Mouse (Mus musculus) cerebellum, adult 2 months (tissue): ENCODE results near the gene Chaf1a.

Source experiments
- CTCF ChIP-seq: fragments of 200-500 bp; IDR thresholded peaks from 2 replicates; pipeline ENCODE4 v1.5.1; 2011; ENCODE audit warnings: low read depth, mild to moderate bottlenecking, control low read depth, low read length, moderate library complexity, borderline replicate concordance; ENCODE audit not compliant: insufficient read depth
- POLR2A ChIP-seq: fragments of 200-500 bp; IDR thresholded peaks from 2 replicates; pipeline ENCODE4 v1.6.1; 2011; ENCODE audit warnings: low read length, control low read depth, borderline replicate concordance; ENCODE audit not compliant: insufficient read depth

DNA sequence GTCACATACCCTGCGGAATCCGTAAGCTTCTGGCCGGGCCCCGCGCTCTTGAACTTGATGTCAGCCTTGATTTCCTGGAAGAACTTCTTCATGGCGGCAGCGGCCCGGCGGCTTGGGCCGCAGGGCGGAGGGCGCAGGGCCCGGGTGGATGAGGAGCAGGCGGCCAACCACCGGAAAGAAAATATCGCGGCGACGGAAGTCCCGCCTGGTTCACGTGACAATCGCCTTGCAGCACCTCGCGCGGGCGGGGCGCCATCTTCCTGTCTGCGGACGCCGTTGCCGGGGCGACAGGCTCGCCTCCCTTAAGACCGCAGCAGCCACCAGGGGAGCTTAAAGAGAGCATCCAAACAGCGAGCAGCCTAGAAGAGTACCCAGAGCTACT is 34.6 kb downstream of the Chaf1a start, which contains the start of gene Ubxn6:
- TF ChIP-seq CTCF (peak; percentile 13; the same call in 1 of the 2 replicates), POLR2A (peak; percentile 55; the same call in 1 of the 2 replicates)
